Mouse (Mus musculus) intestine, embryonic 14.5 days (tissue): ENCODE results near the gene Nfix. TPM values are rescaled to one million over a fixed set of nuclear protein-coding genes. Genes with fewer than 3 reads are reported as not detected.

Experiments
- ATAC-seq: fragments of 200-750 bp; cut with Nextera tagmentation; replicated peaks from 2 replicates; pipeline ENCODE4 v1.8.0; 2017; ENCODE audit warnings: low read depth, moderate number of reproducible peaks, moderate TSS enrichment, moderate library complexity; ENCODE audit not compliant: low FRiP score, low TSS enrichment
- DNase-seq: peaks from one replicate; pipeline ENCODE4 v3.0.0-alpha.2; 2018; ENCODE audit warnings: low spot score
- H3K27ac ChIP-seq: fragments of 300-500 bp; sonication (generic); 2 replicates; pipeline ENCODE4 v1.5.1; 2014; ENCODE audit warnings: low read depth, mild to moderate bottlenecking, control low read depth
- H3K27me3 ChIP-seq: fragments of 300-500 bp; sonication (generic); replicated peaks from 2 replicates; pipeline ENCODE4 v1.6.1; 2014; ENCODE audit warnings: low read length, control low read depth; ENCODE audit not compliant: control insufficient read depth, insufficient read depth
- H3K36me3 ChIP-seq: fragments of 300-500 bp; sonication (generic); 2 replicates; pipeline ENCODE4 v1.6.1; 2014; ENCODE audit warnings: low read length, control low read depth; ENCODE audit not compliant: control insufficient read depth, insufficient read depth
- H3K4me1 ChIP-seq: fragments of 300-500 bp; sonication (generic); replicated peaks from 2 replicates; pipeline ENCODE4 v1.6.1; 2014; ENCODE audit warnings: low read length, control low read depth, mixed read lengths; ENCODE audit not compliant: control insufficient read depth, insufficient read depth
- H3K4me2 ChIP-seq: fragments of 300-500 bp; sonication (generic); 2 replicates; pipeline ENCODE4 v1.6.1; 2014; ENCODE audit warnings: low read length
- H3K4me3 ChIP-seq: fragments of 300-500 bp; sonication (generic); 2 replicates; pipeline ENCODE4 v1.5.1; 2014; ENCODE audit warnings: low read depth, low read length, control low read depth, mixed read lengths
- H3K9ac ChIP-seq: fragments of 300-500 bp; sonication (generic); 2 replicates; pipeline ENCODE4 v1.6.1; 2014; ENCODE audit warnings: mild to moderate bottlenecking, low read length
- H3K9me3 ChIP-seq: fragments of 300-500 bp; sonication (generic); 2 replicates; pipeline ENCODE4 v1.6.1; 2016; ENCODE audit warnings: low read length, control low read depth; ENCODE audit not compliant: control insufficient read depth
- WGBS: fragments of 180-500 bp; shearing (Covaris S2); extraction: QIAGEN DNeasy Blood & Tissue Kit; methylation state at CpG from one replicate; pipeline ENCODE4 v1.1.7; 2014; 5-methylcytosine and 5-hydroxymethylcytosine counted together
- polyA plus RNA-seq: library from polyadenylated mRNA; unstranded; fragments of >200 nt; fragmentation: Nextera tagmentation; extraction: Ambion mirVana; gene quantifications from 2 replicates; pipeline ENCODE4 v1.2.1, GENCODE M21; 2014

Gene Nfix
- polyA plus RNA-seq, 1 experiment from 2014 or later: 14.4 TPM

DNA sequence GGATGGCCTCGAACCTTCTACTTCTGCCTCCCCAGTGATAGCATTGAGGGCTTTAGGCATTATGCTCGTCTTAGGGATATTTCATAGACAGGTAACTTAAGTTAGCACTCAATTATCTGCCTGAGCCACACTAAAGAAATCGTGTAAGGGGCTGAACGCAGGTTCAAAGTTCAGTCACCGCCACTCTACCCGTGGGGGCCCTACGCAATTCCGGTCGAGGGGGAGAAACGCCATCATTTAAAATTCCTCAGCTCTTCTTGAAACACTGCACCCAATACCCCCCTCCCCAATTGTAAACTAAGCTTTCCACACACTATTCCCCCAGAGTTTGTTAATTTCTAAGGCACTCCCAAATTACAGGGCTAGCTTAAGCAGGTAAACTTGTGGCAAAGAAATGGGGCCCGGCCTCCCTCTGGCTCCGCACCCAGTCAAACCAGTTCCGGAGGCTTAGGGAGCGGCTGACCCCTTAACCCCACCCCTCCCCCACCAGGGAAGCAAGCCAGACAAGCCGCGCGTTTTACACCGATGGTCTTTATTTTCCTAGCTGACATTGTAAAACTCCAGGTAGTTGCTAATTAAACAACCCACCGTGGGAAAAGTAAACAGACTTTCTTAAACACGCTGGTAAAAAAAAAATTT lies 139.2 kb downstream of the Nfix start:
- Histone ChIP-seq H3K9me3 (no peaks in the 10 kb centered on the region), H3K4me1 (peaks cover 50% of the 10 kb centered on the region), H3K27ac (peak overlapping the region; percentile 99), H3K4me3 (peak overlapping the region; percentile 96), H3K36me3 (no peaks in the 10 kb centered on the region), H3K4me2 (peak overlapping the region; percentile 77), H3K27me3 (no peaks in the 10 kb centered on the region), H3K9ac (peak overlapping the region; percentile 94)
- 1% methylated on average over 20 of the region's 20 CpGs for WGBS
- DNase-seq: peak; percentile 70
- ATAC-seq: no peak

DNA sequence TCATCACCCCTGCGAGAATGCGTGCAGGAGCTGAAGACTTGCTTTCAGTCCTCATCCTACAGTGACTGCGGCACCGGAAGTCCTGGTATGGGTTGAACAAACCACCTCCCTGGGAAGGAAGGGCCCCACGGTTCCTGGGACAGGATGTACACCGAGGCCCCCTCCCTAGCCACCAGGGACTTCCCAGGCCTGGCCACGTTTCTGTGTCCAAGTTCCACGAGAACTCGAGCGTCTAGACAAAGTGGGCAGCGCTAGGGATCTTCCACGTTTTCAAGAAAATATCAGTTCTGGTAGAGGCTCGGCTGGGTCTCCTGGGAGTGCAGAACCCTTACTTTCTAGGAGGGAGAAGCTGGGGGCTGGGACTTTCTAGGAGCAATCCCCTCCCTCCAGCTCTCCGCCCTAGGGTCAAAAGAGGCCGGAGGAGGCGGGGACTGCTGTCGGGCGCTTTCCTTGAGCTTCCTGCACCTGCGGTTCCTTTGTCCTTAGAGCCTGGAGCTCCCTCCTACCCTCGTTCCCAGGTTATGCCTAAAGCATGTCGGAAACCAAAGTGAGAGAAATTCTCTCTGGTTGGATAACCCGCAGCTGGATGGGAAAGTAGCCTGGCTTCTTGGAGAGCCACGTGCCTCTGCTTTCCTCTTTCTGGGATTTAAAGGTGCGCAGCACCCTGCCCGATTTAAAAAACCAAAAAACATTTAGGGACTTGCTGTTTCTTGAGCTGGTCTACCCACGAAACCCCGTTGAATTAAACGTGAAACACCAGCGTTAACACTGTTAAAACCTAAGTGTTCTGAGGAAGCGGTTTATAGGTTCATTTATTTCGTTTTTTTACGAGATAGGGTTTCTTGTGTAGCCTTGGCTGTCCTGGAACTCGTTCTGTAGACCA lies 140.0 kb downstream of the Nfix start:
- Histone ChIP-seq H3K4me2 (peak overlapping the region; percentile 77), H3K4me3 (peak overlapping the region; percentile 96), H3K4me1 (peaks cover 50% of the 10 kb centered on the region), H3K9ac (peak overlapping the region; percentile 94), H3K27me3 (no peaks in the 10 kb centered on the region), H3K9me3 (no peaks in the 10 kb centered on the region), H3K36me3 (no peaks in the 10 kb centered on the region), H3K27ac (peak overlapping the region; percentile 99)
- peak; percentile 85 for DNase-seq
- ATAC-seq: no peak
- WGBS: 3% methylated on average over 33 of the region's 33 CpGs

DNA sequence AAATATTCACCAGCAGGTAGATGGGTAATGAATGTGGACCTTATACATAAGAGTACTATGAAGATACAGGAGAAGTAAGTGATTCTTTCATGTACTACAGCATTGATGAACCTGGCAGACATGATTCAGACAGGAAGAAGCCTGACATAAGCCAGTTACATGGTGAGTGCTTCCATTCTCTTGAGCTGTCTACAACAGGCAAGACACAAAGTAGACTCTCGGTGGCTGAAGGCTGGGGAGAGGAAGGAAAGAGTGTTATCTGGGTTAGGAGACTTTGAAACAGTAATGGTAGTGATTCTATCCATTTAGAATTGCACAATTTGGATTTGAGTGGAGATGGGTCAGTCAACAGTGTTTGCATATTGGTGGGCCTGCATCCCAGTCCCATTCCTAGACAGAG lies 141.2 kb downstream of the Nfix start:
- Histone ChIP-seq H3K36me3 (no peaks in the 10 kb centered on the region), H3K4me3 (no peak overlapping the region), H3K4me2 (peak overlapping the region; percentile 77; the same call in 1 of the 2 replicates), H3K27ac (peak overlapping the region; percentile 99; the same call in 1 of the 2 replicates), H3K27me3 (no peaks in the 10 kb centered on the region), H3K9me3 (no peaks in the 10 kb centered on the region), H3K9ac (no peak overlapping the region), H3K4me1 (peaks cover 57% of the 10 kb centered on the region)
- no peak for DNase-seq
- WGBS: 41% methylated on average over 1 of the region's 1 CpGs
- ATAC-seq: no peak

DNA sequence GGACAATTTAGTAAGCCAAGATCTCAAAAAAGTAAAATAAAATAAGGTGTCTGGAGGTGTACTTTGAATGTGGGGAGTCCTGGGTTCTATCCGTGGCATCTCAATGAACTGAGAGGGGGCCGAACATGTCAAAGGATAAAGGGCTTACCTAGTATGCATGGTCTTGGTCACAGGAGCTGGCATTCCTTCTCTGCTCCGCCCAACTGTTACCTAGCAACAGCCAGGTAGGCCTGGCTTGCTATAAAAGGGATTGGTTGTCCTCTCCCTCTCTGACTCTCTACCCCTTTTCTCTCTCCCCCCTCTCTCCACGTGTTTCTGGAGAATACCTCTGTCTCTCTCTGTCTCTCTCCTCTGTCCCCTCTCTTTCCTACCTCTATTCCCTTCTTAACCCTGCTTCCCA lies 142.5 kb downstream of the Nfix start:
- ATAC-seq (no peak), DNase-seq (no peak)
- Histone ChIP-seq H3K27ac (peak overlapping the region; percentile 99), H3K9me3 (no peaks in the 10 kb centered on the region), H3K4me3 (no peak overlapping the region), H3K4me2 (peak overlapping the region; percentile 87), H3K27me3 (no peaks in the 10 kb centered on the region), H3K9ac (no peak overlapping the region), H3K4me1 (peaks cover 56% of the 10 kb centered on the region), H3K36me3 (no peaks in the 10 kb centered on the region)
- WGBS: 34% methylated on average over 4 of the region's 4 CpGs

- no peaks in the 10 kb centered on the region for H3K36me3 ChIP-seq
- ATAC-seq: 0 out of 2 replicates have a peak, but pooled peaks have one; percentile 1
- peak overlapping the region; percentile 99 for H3K27ac ChIP-seq
- peak overlapping the region; percentile 87 for H3K4me2 ChIP-seq
- H3K9me3 ChIP-seq: no peaks in the 10 kb centered on the region
- DNase-seq: no peak
- H3K4me1 ChIP-seq: peaks cover 56% of the 10 kb centered on the region
- H3K27me3 ChIP-seq: no peaks in the 10 kb centered on the region
- H3K4me3 ChIP-seq: peak overlapping the region; percentile 52; the same call in 1 of the 2 replicates
- peak overlapping the region; percentile 71; the same call in 1 of the 2 replicates for H3K9ac ChIP-seq
Measured at GRCm38 (mm10) chr8:84657203-84657602, 142.9 kb downstream of the Nfix start.

DNA sequence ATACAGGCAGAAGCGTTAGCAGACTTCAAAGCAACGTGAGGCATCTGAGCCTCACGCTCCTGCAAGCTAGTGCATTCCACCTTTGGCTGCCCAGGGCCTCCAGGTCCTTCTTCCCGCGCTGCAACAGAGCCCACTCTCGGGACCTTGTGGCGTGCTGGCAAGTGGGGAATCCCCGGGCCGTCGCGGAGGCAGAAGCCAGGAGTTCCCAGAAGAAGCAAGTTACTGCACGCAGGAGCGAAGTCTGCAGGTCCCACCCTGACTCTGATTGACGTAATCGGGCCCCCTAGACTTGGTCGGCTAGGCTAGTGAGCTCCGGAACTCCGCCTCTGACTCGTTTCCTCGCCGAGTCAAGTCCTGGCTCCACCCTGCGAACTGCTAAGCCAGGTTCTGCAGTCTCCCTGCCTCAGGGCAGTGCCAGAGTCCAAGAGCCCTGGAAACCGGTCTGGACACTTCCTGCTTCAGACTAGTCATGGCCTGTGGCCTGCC lies 143.5 kb downstream of the Nfix start:
- ATAC-seq: peak; percentile 59
- Histone ChIP-seq H3K9me3 (no peaks in the 10 kb centered on the region), H3K4me1 (peaks cover 56% of the 10 kb centered on the region), H3K36me3 (no peaks in the 10 kb centered on the region), H3K9ac (peak overlapping the region; percentile 71), H3K4me2 (peak overlapping the region; percentile 87), H3K27me3 (no peaks in the 10 kb centered on the region), H3K4me3 (peak overlapping the region; percentile 52), H3K27ac (peak overlapping the region; percentile 99)
- peak; percentile 87 for DNase-seq
- under 1% methylated on average over 23 of the region's 23 CpGs for WGBS

DNA sequence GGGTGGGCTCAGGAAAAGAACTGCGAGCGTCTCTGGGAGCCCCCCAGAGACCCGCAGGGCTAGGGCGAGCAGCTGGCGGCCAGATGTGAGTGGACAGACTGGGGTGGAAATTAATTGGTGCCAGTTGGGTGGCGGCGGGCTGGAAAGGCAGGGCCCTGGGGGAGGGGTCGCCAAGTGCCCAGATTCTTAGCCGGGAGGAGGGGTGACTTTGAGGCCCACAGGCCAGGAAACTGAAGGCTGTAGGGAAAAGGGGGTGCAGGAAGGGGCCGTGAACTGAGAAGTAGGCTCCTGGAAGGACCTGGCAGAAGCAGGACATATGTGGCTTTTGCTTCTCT lies 144.0 kb downstream of the Nfix start:
- H3K9ac ChIP-seq: peak overlapping the region; percentile 71
- under 1% methylated on average over 10 of the region's 10 CpGs for WGBS
- H3K36me3 ChIP-seq: no peaks in the 10 kb centered on the region
- ATAC-seq: no peak; the same call in 1 of the 2 replicates
- peak overlapping the region; percentile 52 for H3K4me3 ChIP-seq
- no peak for DNase-seq
- peaks cover 56% of the 10 kb centered on the region for H3K4me1 ChIP-seq
- no peaks in the 10 kb centered on the region for H3K27me3 ChIP-seq
- H3K9me3 ChIP-seq: no peaks in the 10 kb centered on the region
- H3K4me2 ChIP-seq: peak overlapping the region; percentile 87
- peak overlapping the region; percentile 99 for H3K27ac ChIP-seq

- Histone ChIP-seq H3K4me2 (peak overlapping the region; percentile 87), H3K9me3 (no peaks in the 10 kb centered on the region), H3K27ac (peak overlapping the region; percentile 99), H3K4me3 (peak overlapping the region; percentile 52), H3K9ac (peak overlapping the region; percentile 71), H3K27me3 (no peaks in the 10 kb centered on the region), H3K36me3 (no peaks in the 10 kb centered on the region), H3K4me1 (peaks cover 53% of the 10 kb centered on the region)
- WGBS: 2% methylated on average over 15 of the region's 15 CpGs
- ATAC-seq: peak; percentile 71
- peak; percentile 81 for DNase-seq
Measured at GRCm38 (mm10) chr8:84655336-84656190, 144.6 kb downstream of the Nfix start.
